ENCODE assay signal across 14 mouse cellular contexts in the genomic region with DNA sequence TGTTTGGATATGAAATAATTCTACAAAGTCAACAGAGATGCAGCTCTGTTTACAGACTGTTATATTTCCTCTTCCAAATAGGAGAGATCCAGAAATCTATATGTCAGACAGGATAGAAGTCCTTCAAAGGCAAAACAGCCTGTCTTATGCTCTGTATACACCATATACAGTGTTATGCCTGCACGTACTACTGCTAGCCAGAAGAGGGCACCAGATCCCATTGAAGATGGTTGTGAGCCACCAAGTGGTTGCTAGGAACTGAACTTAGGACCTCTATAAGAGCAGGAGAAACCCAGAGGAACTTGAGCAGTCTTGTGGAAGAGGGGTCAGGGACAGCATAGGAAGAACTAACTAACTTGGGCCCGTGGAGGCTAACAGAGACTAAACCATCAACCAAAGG.
DNase-seq lines count a peak whose midpoint lies in the region; ATAC-seq and TF ChIP-seq lines count a peak whose summit lies in the region.
"Had no signal": no experiment of that assay in that cellular context is flagged by ENCODE, and none has a peak within 500 bp of the region (broad histone marks: within the 10 kb centered on the region; RNA-seq: fewer than 3 reads in every experiment).

No protein-coding gene starts in this region.

- TF ChIP-seq CTCF in intestine, postnatal 0 days (IDR thresholded peaks at IDR 0.05; ENCODE audit: low read depth), result peak; percentile 60
- TF ChIP-seq CTCF in bone marrow, adult 2 months (IDR thresholded peaks at IDR 0.05; ENCODE audit: control insufficient read depth, insufficient read depth, low read length), result peak; percentile 33; the same call in 1 of the 2 replicates

- TF ChIP-seq POLR2A in bone marrow, adult 2 months (IDR thresholded peaks at IDR 0.05; ENCODE audit: borderline replicate concordance, control insufficient read depth, low read depth, low read length), result no peak

- peak; percentile 13 for DNase-seq in thymus, postnatal 0 days (ENCODE audit: low spot score)
- DNase-seq in thymus, adult 18-20 months, result no peak
- peak; percentile 15 for DNase-seq in thymus, postnatal 4 days
- no peak for DNase-seq in forebrain, embryonic 10.5 days (ENCODE audit: extremely low spot score, low spot score)
- DNase-seq: adrenal gland, postnatal 36 days; cerebellum, adult 8-10 months; left cerebral cortex, postnatal 4 days; lung, postnatal 10 days had no signal

- ATAC-seq in intestine, postnatal 0 days, result no peak
- no peak for ATAC-seq in intestine, embryonic 15.5 days
- no peak for ATAC-seq in forebrain, embryonic 15.5 days (replicated peaks)
- ATAC-seq: midbrain, embryonic 16.5 days had no signal

- no peaks in the 10 kb centered on the region for H3K4me1 ChIP-seq in intestine, postnatal 0 days (replicated peaks; ENCODE audit: control insufficient read depth, insufficient read depth, low read length)
- no peaks in the 10 kb centered on the region for H3K4me1 ChIP-seq in intestine, embryonic 15.5 days (replicated peaks)
- H3K4me1 ChIP-seq in bone marrow, adult 2 months (ENCODE audit: control insufficient read depth, insufficient read depth, low read length), result no peaks in the 10 kb centered on the region
- no peaks in the 10 kb centered on the region for H3K4me1 ChIP-seq in forebrain, embryonic 10.5 days
- no peaks in the 10 kb centered on the region for H3K4me1 ChIP-seq in forebrain, embryonic 15.5 days
- H3K4me1 ChIP-seq: heart, embryonic 15.5 days had no signal

- no peak overlapping the region for H3K27ac ChIP-seq in intestine, postnatal 0 days (ENCODE audit: low read depth, low read length)
- H3K27ac ChIP-seq in intestine, embryonic 15.5 days, result no peak overlapping the region
- no peak overlapping the region for H3K27ac ChIP-seq in bone marrow, adult 2 months (ENCODE audit: control insufficient read depth, insufficient read depth, low read depth, low read length, poor library complexity)
- H3K27ac ChIP-seq in forebrain, embryonic 10.5 days, result no peak overlapping the region
- H3K27ac ChIP-seq in forebrain, embryonic 15.5 days (replicated peaks), result no peak overlapping the region
- H3K27ac ChIP-seq: heart, embryonic 15.5 days had no signal

- WGBS in intestine, postnatal 0 days, result 92% methylated on average over 2 of the region's 2 CpGs
- 89% methylated on average over 2 of the region's 2 CpGs for WGBS in intestine, embryonic 15.5 days
- WGBS in bone marrow, adult 2 months, result 85% methylated on average over 2 of the region's 2 CpGs
- WGBS in forebrain, embryonic 10.5 days, result 95% methylated on average over 2 of the region's 2 CpGs
- 91% methylated on average over 2 of the region's 2 CpGs for WGBS in forebrain, embryonic 15.5 days

- H3K4me3 ChIP-seq in intestine, postnatal 0 days (ENCODE audit: low read depth, low read length), result no peak overlapping the region
- H3K4me3 ChIP-seq in intestine, embryonic 15.5 days (replicated peaks), result no peak overlapping the region
- H3K4me3 ChIP-seq in bone marrow, adult 2 months (replicated peaks; ENCODE audit: control insufficient read depth, low read depth, low read length), result no peak overlapping the region
- no peak overlapping the region for H3K4me3 ChIP-seq in forebrain, embryonic 10.5 days
- H3K4me3 ChIP-seq in forebrain, embryonic 15.5 days, result no peak overlapping the region
- H3K4me3 ChIP-seq: heart, embryonic 15.5 days had no signal

- no peaks in the 10 kb centered on the region for H3K9me3 ChIP-seq in intestine, postnatal 0 days (ENCODE audit: control insufficient read depth)
- H3K9me3 ChIP-seq in intestine, embryonic 15.5 days, result no peaks in the 10 kb centered on the region
- peaks cover 5% of the 10 kb centered on the region; the same call in 1 of the 2 replicates for H3K9me3 ChIP-seq in forebrain, embryonic 10.5 days
- H3K9me3 ChIP-seq in forebrain, embryonic 15.5 days, result no peaks in the 10 kb centered on the region
- H3K9me3 ChIP-seq: heart, embryonic 15.5 days had no signal

- no peak overlapping the region for H3K9ac ChIP-seq in intestine, postnatal 0 days (ENCODE audit: low read depth, low read length)
- H3K9ac ChIP-seq in intestine, embryonic 15.5 days, result no peak overlapping the region
- no peak overlapping the region for H3K9ac ChIP-seq in forebrain, embryonic 15.5 days (replicated peaks)
- H3K9ac ChIP-seq: heart, embryonic 15.5 days had no signal

- H3K36me3 ChIP-seq in intestine, postnatal 0 days (ENCODE audit: control insufficient read depth, insufficient read depth), result peaks cover 25% of the 10 kb centered on the region
- H3K36me3 ChIP-seq in intestine, embryonic 15.5 days, result peaks cover 5% of the 10 kb centered on the region
- H3K36me3 ChIP-seq in forebrain, embryonic 10.5 days (replicated peaks), result peaks cover 85% of the 10 kb centered on the region
- peaks cover 8% of the 10 kb centered on the region; the same call in 1 of the 2 replicates for H3K36me3 ChIP-seq in forebrain, embryonic 15.5 days

- no peak overlapping the region for H3K4me2 ChIP-seq in intestine, postnatal 0 days (replicated peaks; ENCODE audit: low read depth)
- no peak overlapping the region for H3K4me2 ChIP-seq in intestine, embryonic 15.5 days (replicated peaks)
- H3K4me2 ChIP-seq in forebrain, embryonic 15.5 days (replicated peaks), result no peak overlapping the region
- H3K4me2 ChIP-seq: heart, embryonic 15.5 days had no signal

- H3K27me3 ChIP-seq in intestine, postnatal 0 days (replicated peaks; ENCODE audit: control insufficient read depth, insufficient read depth, low read length), result no peaks in the 10 kb centered on the region
- no peaks in the 10 kb centered on the region for H3K27me3 ChIP-seq in intestine, embryonic 15.5 days (replicated peaks)
- no peaks in the 10 kb centered on the region for H3K27me3 ChIP-seq in forebrain, embryonic 10.5 days (ENCODE audit: poor library complexity, severe bottlenecking)
- H3K27me3 ChIP-seq in forebrain, embryonic 15.5 days, result no peaks in the 10 kb centered on the region
- H3K27me3 ChIP-seq: heart, embryonic 15.5 days had no signal

Comparison
In these comparisons a context has a peak if more than half of its experiments do, and no peak if none do; other contexts are left out.
1. DNase-seq: peak in thymus, postnatal 0 days (single experiment) and thymus, postnatal 4 days (single experiment); none in thymus, adult 18-20 months (0 of 2) and forebrain, embryonic 10.5 days (single experiment).